Mouse (Mus musculus): ENCODE data around the gene Bcas1. TPM values are rescaled to one million over a fixed set of nuclear protein-coding genes. Genes with fewer than 3 reads are reported as not detected.

The Bcas1 gene
- polyA plus RNA-seq, 1 experiment from 2014 or later: 7.0 TPM

- H3K9ac ChIP-seq: no peak overlapping the region
- H3K9me3 ChIP-seq (replicated peaks): no peaks in the 10 kb centered on the region
- no peak overlapping the region for H3K4me3 ChIP-seq (replicated peaks)
- no peaks in the 10 kb centered on the region for H3K36me3 ChIP-seq (replicated peaks)
- 37% methylated on average over 5 of the region's 5 CpGs for WGBS (ENCODE audit: insufficient replicate concordance)
- peaks cover 4% of the 10 kb centered on the region; the same call in 1 of the 2 replicates for H3K4me1 ChIP-seq (replicated peaks)
- H3K27me3 ChIP-seq: no peaks in the 10 kb centered on the region
- no peak overlapping the region for H3K4me2 ChIP-seq
- ATAC-seq (ENCODE audit: insufficient read depth): no peak
- H3K27ac ChIP-seq (replicated peaks): no peak overlapping the region
These were observed 39.3 kb downstream of the Bcas1 start for GRCm38 (mm10) chr2:170388320-170388719.

- no peak for ATAC-seq (ENCODE audit: insufficient read depth)
- Histone ChIP-seq H3K27ac (replicated peaks) (no peak overlapping the region), H3K4me2 (no peak overlapping the region), H3K9me3 (replicated peaks) (no peaks in the 10 kb centered on the region), H3K4me1 (replicated peaks) (no peaks in the 10 kb centered on the region), H3K4me3 (replicated peaks) (no peak overlapping the region), H3K36me3 (replicated peaks) (no peaks in the 10 kb centered on the region), H3K9ac (no peak overlapping the region), H3K27me3 (no peaks in the 10 kb centered on the region)
- WGBS (ENCODE audit: insufficient replicate concordance): 87% methylated on average over 1 of the region's 1 CpGs
These were observed 42.1 kb downstream of the Bcas1 start for GRCm38 (mm10) chr2:170385556-170385955.

GRCm38 (mm10) chr2:170384770-170385169 is 42.9 kb downstream of the Bcas1 start:
- no peak overlapping the region for H3K27ac ChIP-seq (replicated peaks)
- H3K9ac ChIP-seq: no peak overlapping the region
- H3K4me1 ChIP-seq (replicated peaks): no peaks in the 10 kb centered on the region
- no peaks in the 10 kb centered on the region for H3K27me3 ChIP-seq
- no peaks in the 10 kb centered on the region for H3K9me3 ChIP-seq (replicated peaks)
- H3K4me3 ChIP-seq (replicated peaks): no peak overlapping the region
- no peaks in the 10 kb centered on the region for H3K36me3 ChIP-seq (replicated peaks)
- no peak for ATAC-seq (ENCODE audit: insufficient read depth)
- 85% methylated on average over 1 of the region's 1 CpGs for WGBS (ENCODE audit: insufficient replicate concordance)
- H3K4me2 ChIP-seq: no peak overlapping the region

- H3K4me3 ChIP-seq (replicated peaks): no peak overlapping the region
These were observed 54.3 kb downstream of the Bcas1 start for GRCm38 (mm10) chr2:170373391-170373790.

GRCm38 (mm10) chr2:170365676-170366075 is 62.0 kb downstream of the Bcas1 start:
- Histone ChIP-seq H3K4me2 (no peak overlapping the region), H3K4me1 (replicated peaks) (no peaks in the 10 kb centered on the region), H3K4me3 (replicated peaks) (no peak overlapping the region), H3K36me3 (replicated peaks) (no peaks in the 10 kb centered on the region), H3K27ac (replicated peaks) (no peak overlapping the region), H3K9me3 (replicated peaks) (no peaks in the 10 kb centered on the region), H3K9ac (no peak overlapping the region), H3K27me3 (no peaks in the 10 kb centered on the region)
- ATAC-seq (ENCODE audit: insufficient read depth): no peak
- 63% methylated on average over 2 of the region's 2 CpGs for WGBS (ENCODE audit: insufficient replicate concordance)

More at GRCm38 (mm10) chr2:170373391-170373790, 54.3 kb downstream of the Bcas1 start:
- no peaks in the 10 kb centered on the region for H3K36me3 ChIP-seq (replicated peaks)
- no peak overlapping the region for H3K27ac ChIP-seq (replicated peaks)
- no peaks in the 10 kb centered on the region for H3K27me3 ChIP-seq
- H3K4me2 ChIP-seq: no peak overlapping the region
- no peak for ATAC-seq (ENCODE audit: insufficient read depth)
- H3K4me1 ChIP-seq (replicated peaks): no peaks in the 10 kb centered on the region
- no peaks in the 10 kb centered on the region for H3K9me3 ChIP-seq (replicated peaks)
- H3K9ac ChIP-seq: no peak overlapping the region
- WGBS (ENCODE audit: insufficient replicate concordance): 54% methylated on average over 10 of the region's 10 CpGs

GRCm38 (mm10) chr2:170365271-170365670 is 62.4 kb downstream of the Bcas1 start:
- WGBS (ENCODE audit: insufficient replicate concordance): 62% methylated on average over 3 of the region's 3 CpGs
- no peak overlapping the region for H3K27ac ChIP-seq (replicated peaks)
- no peaks in the 10 kb centered on the region for H3K4me1 ChIP-seq (replicated peaks)
- H3K9me3 ChIP-seq (replicated peaks): peaks cover under 1% of the 10 kb centered on the region; the same call in 1 of the 2 replicates
- no peaks in the 10 kb centered on the region for H3K27me3 ChIP-seq
- no peak overlapping the region for H3K4me3 ChIP-seq (replicated peaks)
- ATAC-seq (ENCODE audit: insufficient read depth): no peak
- no peaks in the 10 kb centered on the region for H3K36me3 ChIP-seq (replicated peaks)
- H3K4me2 ChIP-seq: no peak overlapping the region
- H3K9ac ChIP-seq: no peak overlapping the region

GRCm38 (mm10) chr2:170356667-170357374 is 70.8 kb downstream of the Bcas1 start:
- Histone ChIP-seq H3K4me1 (replicated peaks) (no peaks in the 10 kb centered on the region), H3K4me2 (no peak overlapping the region), H3K9ac (no peak overlapping the region), H3K27ac (replicated peaks) (no peak overlapping the region), H3K36me3 (replicated peaks) (no peaks in the 10 kb centered on the region), H3K9me3 (replicated peaks) (peaks cover 5% of the 10 kb centered on the region; the same call in 1 of the 2 replicates), H3K27me3 (no peaks in the 10 kb centered on the region), H3K4me3 (replicated peaks) (no peak overlapping the region)
- no peak for ATAC-seq (ENCODE audit: insufficient read depth)
- 59% methylated on average over 16 of the region's 16 CpGs for WGBS (ENCODE audit: insufficient replicate concordance)

- WGBS (ENCODE audit: insufficient replicate concordance): 10% methylated on average over 10 of the region's 10 CpGs
- no peak for ATAC-seq (ENCODE audit: insufficient read depth)
These were observed 72.7 kb downstream of the Bcas1 start for GRCm38 (mm10) chr2:170354963-170355367.

GRCm38 (mm10) chr2:170352273-170352672 is 75.4 kb downstream of the Bcas1 start:
- Histone ChIP-seq H3K9me3 (replicated peaks) (no peaks in the 10 kb centered on the region), H3K4me2 (no peak overlapping the region), H3K4me3 (replicated peaks) (no peak overlapping the region), H3K27me3 (no peaks in the 10 kb centered on the region), H3K4me1 (replicated peaks) (no peaks in the 10 kb centered on the region), H3K36me3 (replicated peaks) (no peaks in the 10 kb centered on the region), H3K9ac (no peak overlapping the region), H3K27ac (replicated peaks) (no peak overlapping the region)
- no peak for ATAC-seq (ENCODE audit: insufficient read depth)
- 72% methylated on average over 4 of the region's 4 CpGs for WGBS (ENCODE audit: insufficient replicate concordance)

More at GRCm38 (mm10) chr2:170354963-170355367, 72.7 kb downstream of the Bcas1 start:
- no peak overlapping the region for H3K4me3 ChIP-seq (replicated peaks)
- no peak overlapping the region for H3K9ac ChIP-seq
- peak overlapping the region; percentile 29; the same call in 1 of the 2 replicates for H3K4me2 ChIP-seq
- no peaks in the 10 kb centered on the region for H3K27me3 ChIP-seq
- H3K9me3 ChIP-seq (replicated peaks): peaks cover 1% of the 10 kb centered on the region; the same call in 1 of the 2 replicates
- no peak overlapping the region for H3K27ac ChIP-seq (replicated peaks)
- H3K4me1 ChIP-seq (replicated peaks): no peaks in the 10 kb centered on the region
- no peaks in the 10 kb centered on the region for H3K36me3 ChIP-seq (replicated peaks)

GRCm38 (mm10) chr2:170351847-170352246 is 75.8 kb downstream of the Bcas1 start:
- Histone ChIP-seq H3K27ac (replicated peaks) (no peak overlapping the region), H3K4me1 (replicated peaks) (no peaks in the 10 kb centered on the region), H3K36me3 (replicated peaks) (no peaks in the 10 kb centered on the region), H3K9ac (no peak overlapping the region), H3K4me3 (replicated peaks) (no peak overlapping the region), H3K9me3 (replicated peaks) (no peaks in the 10 kb centered on the region), H3K4me2 (no peak overlapping the region), H3K27me3 (no peaks in the 10 kb centered on the region)
- peak; percentile 37 for ATAC-seq (ENCODE audit: insufficient read depth)
- 59% methylated on average over 6 of the region's 6 CpGs for WGBS (ENCODE audit: insufficient replicate concordance)

- 55% methylated on average over 5 of the region's 5 CpGs for WGBS (ENCODE audit: insufficient replicate concordance)
- Histone ChIP-seq H3K4me3 (replicated peaks) (no peak overlapping the region), H3K4me1 (replicated peaks) (peaks cover 12% of the 10 kb centered on the region), H3K9me3 (replicated peaks) (no peaks in the 10 kb centered on the region), H3K36me3 (replicated peaks) (no peaks in the 10 kb centered on the region), H3K9ac (no peak overlapping the region), H3K4me2 (no peak overlapping the region), H3K27me3 (no peaks in the 10 kb centered on the region), H3K27ac (replicated peaks) (no peak overlapping the region)
- ATAC-seq (ENCODE audit: insufficient read depth): no peak
These were observed 77.9 kb downstream of the Bcas1 start for GRCm38 (mm10) chr2:170349784-170350183.

GRCm38 (mm10) chr2:170349096-170349495 is 78.5 kb downstream of the Bcas1 start:
- H3K27me3 ChIP-seq: no peaks in the 10 kb centered on the region
- H3K4me1 ChIP-seq (replicated peaks): peaks cover 18% of the 10 kb centered on the region
- H3K27ac ChIP-seq (replicated peaks): no peak overlapping the region
- H3K36me3 ChIP-seq (replicated peaks): no peaks in the 10 kb centered on the region
- no peaks in the 10 kb centered on the region for H3K9me3 ChIP-seq (replicated peaks)
- H3K4me2 ChIP-seq: no peak overlapping the region
- ATAC-seq (ENCODE audit: insufficient read depth): no peak
- 47% methylated on average over 19 of the region's 19 CpGs for WGBS (ENCODE audit: insufficient replicate concordance)
- no peak overlapping the region for H3K9ac ChIP-seq
- H3K4me3 ChIP-seq (replicated peaks): no peak overlapping the region
